Mouse (Mus musculus): ENCODE data around the gene Ak5.

- TF ChIP-seq POLR2A (IDR thresholded peaks at IDR 0.05; ENCODE audit: control insufficient read depth, low read depth, low read length) (no peak), CTCF (IDR thresholded peaks at IDR 0.05; ENCODE audit: control insufficient read depth, insufficient read depth, insufficient replicate concordance, low read depth, low read length) (no peak)
These were observed 20.9 kb upstream of the Ak5 start for GRCm38 (mm10) chr3:152689105-152689504.

Data from testis, adult 2 months (tissue).